Mouse (Mus musculus) ES-Bruce4 (cell line): ENCODE measurements around the gene Napepld.

Experiments used
- CTCF ChIP-seq: IDR thresholded peaks from one replicate; pipeline ENCODE4 v1.8.1; 2011; ENCODE audit warnings: low read depth, low read length
- POLR2A ChIP-seq: IDR thresholded peaks from one replicate; pipeline ENCODE4 v1.8.1; 2011; ENCODE audit warnings: low read length; ENCODE audit not compliant: insufficient read depth

- TF ChIP-seq POLR2A (no peak), CTCF (no peak)
Measured at GRCm38 (mm10) chr5:21706546-21706945, 5.3 kb upstream of the Napepld start.
